Mouse (Mus musculus): ENCODE results near the gene C730034F03Rik. TPM values are rescaled to one million over a fixed set of nuclear protein-coding genes. Genes with fewer than 3 reads are reported as not detected.

C730034F03Rik gene
- total RNA-seq, 4 experiments from 2014 or later: 1.4 to 2.2 (median 1.5) TPM

DNA sequence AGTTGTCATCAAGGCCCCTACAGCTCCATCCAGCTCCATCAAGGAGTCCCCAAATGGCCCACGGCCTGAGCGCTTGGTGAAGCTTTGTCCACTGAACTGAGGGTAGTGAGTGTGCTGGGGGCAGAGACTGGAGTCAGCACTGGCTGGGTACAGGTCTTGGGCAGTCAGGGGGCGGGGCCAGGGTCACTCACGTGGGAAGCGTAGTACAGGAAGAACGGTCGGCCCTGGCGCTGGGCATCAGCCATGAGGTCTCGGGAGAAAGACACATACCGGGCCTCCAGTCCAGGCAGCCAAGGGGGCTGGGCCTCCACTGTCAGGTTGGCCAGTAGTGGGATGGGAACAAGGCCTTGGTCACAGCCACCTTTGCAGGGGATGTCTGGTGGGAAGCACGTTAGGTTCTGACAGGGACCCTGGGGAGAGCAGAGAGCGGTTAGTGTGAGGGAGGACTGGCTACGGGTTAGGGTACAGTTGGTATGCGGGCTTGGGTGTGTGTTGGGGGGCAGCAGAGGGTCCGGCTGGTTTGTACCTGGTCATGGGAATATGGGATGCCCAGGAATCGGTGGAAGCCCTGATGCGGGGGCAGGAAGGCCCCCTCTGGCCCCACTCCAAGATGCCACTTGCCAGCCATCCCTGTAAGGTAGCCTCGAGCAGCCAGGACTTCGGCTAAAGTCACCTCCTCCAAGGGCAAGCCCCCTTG is 45.4 kb downstream of the C730034F03Rik start:
- DNase-seq (ENCODE audit: low spot score in 2 of 2): no peak

DNA sequence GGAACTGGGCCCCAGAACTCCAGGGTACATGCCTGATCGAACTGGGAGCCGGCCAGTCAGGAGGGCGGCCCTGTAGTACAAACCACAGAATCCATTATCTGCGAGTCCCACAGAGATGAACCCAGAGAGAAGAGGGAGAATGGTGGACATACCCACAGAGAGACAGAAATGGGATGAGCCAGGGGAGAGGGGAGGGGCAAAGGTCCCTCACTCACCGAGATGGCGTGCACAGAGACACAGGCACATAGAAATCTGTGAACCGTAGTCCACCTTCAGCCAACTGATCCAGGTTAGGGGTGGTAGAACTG is 45.9 kb downstream of the C730034F03Rik start:
- no peak for DNase-seq (ENCODE audit: low spot score in 2 of 2)

DNA sequence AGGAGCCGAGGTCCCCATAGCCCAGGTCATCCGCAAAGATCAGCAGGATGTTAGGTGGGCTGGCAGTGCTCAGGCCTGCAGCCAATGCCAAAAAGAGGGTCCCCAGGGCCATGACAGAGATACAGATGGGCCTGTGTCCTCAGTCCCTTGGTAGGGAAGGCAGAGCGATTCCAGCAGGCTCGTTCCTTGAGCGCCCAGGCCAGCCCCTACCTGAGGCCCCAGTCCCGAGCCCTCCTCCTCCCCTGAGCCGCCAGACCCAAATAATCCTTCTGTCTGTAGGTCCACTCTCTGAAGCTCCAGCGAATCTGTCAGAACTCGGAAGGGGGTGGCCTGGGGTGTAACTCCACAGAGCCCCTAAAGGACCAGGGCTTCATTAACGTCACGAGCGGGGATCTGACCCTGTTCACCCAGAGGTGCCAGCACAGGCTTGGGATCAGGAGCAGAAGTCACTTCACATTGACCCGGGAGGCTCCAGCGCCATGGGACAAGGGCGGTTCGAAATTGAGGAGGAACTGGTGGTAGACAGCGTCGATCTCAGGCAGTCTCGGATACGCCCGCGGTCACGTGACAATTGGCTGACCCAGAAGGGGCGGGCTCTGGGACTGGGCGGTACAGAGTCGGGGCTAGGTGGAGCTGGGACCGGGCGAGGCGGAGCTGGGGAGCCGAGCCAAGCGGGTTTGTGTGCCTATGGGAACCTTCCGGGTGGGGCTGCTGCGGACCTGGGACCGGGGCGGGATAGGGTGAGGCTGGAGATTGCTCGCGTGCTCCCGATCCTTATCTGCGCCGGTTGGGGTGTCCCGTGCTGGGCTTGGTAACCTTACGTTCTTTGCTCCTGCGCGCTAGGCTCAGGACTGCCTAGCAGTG is 46.5 kb downstream of the C730034F03Rik start:
- peak; percentile 81 to 93 for DNase-seq (ENCODE audit: low spot score in 2 of 2)

DNA sequence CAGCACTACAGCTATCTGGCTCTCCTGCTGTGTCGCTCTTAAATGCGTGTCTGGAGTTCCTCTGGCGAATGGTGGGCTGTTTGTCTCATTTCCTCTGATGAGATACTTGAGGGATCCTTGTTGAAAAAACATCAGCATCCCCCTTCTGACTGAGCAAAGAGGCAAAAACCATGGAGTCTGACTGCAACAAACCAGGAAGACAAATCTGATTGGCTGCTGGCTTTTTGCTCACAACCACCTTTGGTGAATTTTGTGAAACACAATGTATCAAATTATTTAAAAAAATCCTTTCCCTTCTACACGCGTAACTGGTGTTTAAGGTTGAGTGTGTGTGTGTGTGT is 47.1 kb downstream of the C730034F03Rik start:
- no peak for DNase-seq (ENCODE audit: low spot score in 2 of 2)

DNA sequence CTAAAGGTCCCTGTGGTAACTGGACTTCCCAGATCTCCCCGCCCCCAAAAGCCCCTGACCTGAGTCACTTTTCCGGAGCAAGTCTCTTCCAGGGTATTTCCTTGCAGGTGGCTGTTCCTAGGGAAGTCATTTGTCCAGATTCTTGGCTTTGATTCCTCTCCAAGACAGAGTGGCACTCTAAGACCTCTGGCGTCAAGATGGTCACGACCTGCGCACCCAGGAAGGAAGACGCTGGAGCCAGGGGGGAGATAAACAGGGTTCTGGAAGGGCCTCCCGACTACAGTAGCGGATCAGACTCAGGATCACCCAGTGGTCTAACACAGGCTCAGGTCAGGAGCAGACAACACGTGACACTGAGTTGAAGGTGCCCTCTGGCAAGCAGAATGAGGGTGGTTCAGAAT is 47.7 kb downstream of the C730034F03Rik start, which contains the start of gene Arsa:
Arsa (minus strand) TSS at position 335 of the 401 bp plus-strand sequence.
- no peak for DNase-seq (ENCODE audit: low spot score in 2 of 2)

DNA sequence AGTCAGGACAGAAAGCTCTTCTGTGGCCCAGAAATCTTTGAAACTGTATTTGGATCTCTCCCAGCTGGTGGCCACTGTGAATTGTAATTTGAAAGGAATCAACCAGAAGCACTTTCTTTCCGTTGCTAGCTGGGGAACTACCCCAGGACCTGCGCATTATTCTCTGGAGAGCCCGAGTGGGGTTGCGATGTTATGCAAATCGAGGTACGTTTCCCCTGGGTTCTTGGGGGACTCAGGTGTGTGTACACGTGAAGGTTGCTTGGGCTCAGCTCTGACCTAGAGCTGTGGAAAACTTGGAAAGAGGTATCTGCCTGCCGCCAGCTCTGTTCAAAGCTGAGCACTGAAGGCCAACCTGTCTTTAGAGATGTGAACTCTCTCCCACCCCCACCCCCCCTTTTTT is 48.4 kb downstream of the C730034F03Rik start:
- no peak for DNase-seq (ENCODE audit: low spot score in 2 of 2)

DNA sequence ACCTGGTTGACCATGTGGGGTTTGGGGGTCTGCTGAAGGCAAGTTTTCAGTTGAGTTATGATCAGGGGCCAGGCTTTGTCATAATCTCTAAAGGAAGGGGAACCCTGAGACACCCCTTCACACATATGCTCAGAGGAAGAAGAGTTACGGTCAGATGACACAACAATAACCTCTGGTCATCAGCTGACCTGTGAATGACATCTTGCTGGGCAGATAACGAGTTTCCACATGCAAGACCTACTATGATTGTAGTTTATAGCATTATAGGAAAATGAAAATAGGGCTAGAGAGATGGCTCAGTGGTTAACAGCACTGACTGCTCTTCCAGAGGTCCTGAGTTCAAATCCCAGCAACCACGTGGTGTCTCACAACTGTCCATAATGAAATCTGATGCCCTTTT is 49.2 kb downstream of the C730034F03Rik start:
- DNase-seq (ENCODE audit: low spot score in 2 of 2): no peak

Other genes with a start within 250 kb of the C730034F03Rik start
- 10 to 100 TPM; 42.6 to 60.9 (median 54.8) TPM for gene Plxnb2, start 248.8 kb upstream of the C730034F03Rik start, total RNA-seq (2022)
- gene Dennd6b, start 233.1 kb upstream of the C730034F03Rik start, total RNA-seq (2022): 10 to 100 TPM; 46.2 to 59.3 (median 50.7) TPM
- 100 to 1,000 TPM; 150 to 165 (median 161) TPM for gene Ppp6r2, start 218.0 kb upstream of the C730034F03Rik start, total RNA-seq (2022)
- gene Sbf1, start 114.3 kb upstream of the C730034F03Rik start, total RNA-seq (2022): 100 to 1,000 TPM; 230 to 240 (median 238) TPM
- gene Adm2, start 106.9 kb upstream of the C730034F03Rik start, total RNA-seq (2022): not detected
- gene Miox, start 95.2 kb upstream of the C730034F03Rik start, total RNA-seq (2022): not detected
- 10 to 100 TPM; 15.7 to 22.6 (median 19.9) TPM for gene Lmf2, start 73.9 kb upstream of the C730034F03Rik start, total RNA-seq (2022)
- gene Ncaph2, start 73.9 kb upstream of the C730034F03Rik start, total RNA-seq (2022): 100 to 1,000 TPM in 3 of 4 experiments, 10 to 100 TPM in 1; 98.3 to 110 (median 107) TPM
- gene Sco2, start 55.7 kb upstream of the C730034F03Rik start, total RNA-seq (2022): 10 to 100 TPM; 23.2 to 28.0 (median 26.8) TPM
- 1 to 10 TPM in 2 of 4 experiments, under 1 TPM in 2; 0.57 to 1.4 (median 0.90) TPM for gene Tymp, start 52.5 kb upstream of the C730034F03Rik start, total RNA-seq (2022)
- gene Odf3b, start 50.3 kb upstream of the C730034F03Rik start, total RNA-seq (2022): 1 to 10 TPM; 1.9 to 3.8 (median 2.8) TPM
- 1 to 10 TPM in 1 of 4 experiments, under 1 TPM in 3; 0.70 to 1.1 (median 0.87) TPM for gene Klhdc7b, start 44.7 kb upstream of the C730034F03Rik start, total RNA-seq (2022)
- not detected for gene Syce3, start 19.1 kb upstream of the C730034F03Rik start, total RNA-seq (2022)
- 1 to 10 TPM; 1.2 to 2.2 (median 1.5) TPM for gene Cpt1b, start 3.7 kb upstream of the C730034F03Rik start, total RNA-seq (2022)
- gene Gm44502, start 107 bp downstream of the C730034F03Rik start, total RNA-seq (2022): under 1 TPM in 1 of 4 experiments, not detected in 3; 0.37 TPM
- gene Chkb, start 319 bp downstream of the C730034F03Rik start, total RNA-seq (2022): 10 to 100 TPM; 37.4 to 49.3 (median 42.9) TPM
- 100 to 1,000 TPM; 240 to 262 (median 246) TPM for gene Mapk8ip2, start 24.3 kb downstream of the C730034F03Rik start, total RNA-seq (2022)
- gene Arsa, start 47.8 kb downstream of the C730034F03Rik start, total RNA-seq (2022): 10 to 100 TPM; 31.8 to 37.3 (median 35.9) TPM
- gene Shank3, start 70.0 kb downstream of the C730034F03Rik start, total RNA-seq (2022): 100 to 1,000 TPM; 192 to 223 (median 197) TPM
- 1 to 10 TPM; 1.6 to 3.5 (median 2.3) TPM for gene Acr, start 138.7 kb downstream of the C730034F03Rik start, total RNA-seq (2022)
- 10 to 100 TPM; 28.8 to 35.7 (median 33.1) TPM for gene Rabl2, start 162.3 kb downstream of the C730034F03Rik start, total RNA-seq (2022)